Mouse (Mus musculus) layer of hippocampus, postnatal 36 days (tissue): ENCODE measurements around the gene Cass4. TPM values are rescaled to one million over a fixed set of nuclear protein-coding genes. Genes with fewer than 3 reads are reported as not detected.

Experiments
- total RNA-seq, 2 experiments: library from RNA; stranded (reverse); gene quantifications; 2 replicates each; pipeline ENCODE4 v1.2.3; 2021

Cass4 gene
- total RNA-seq, 2 experiments from 2014 or later = 0.35 TPM

Other genes with a start within 250 kb of the Cass4 start
- not detected for gene Mc3r, start 145.3 kb upstream of the Cass4 start, total RNA-seq
- gene Fam210b, start 48.2 kb upstream of the Cass4 start, total RNA-seq = 10 to 100 TPM; 22.8 to 24.2 TPM
- gene Aurka, start 23.3 kb upstream of the Cass4 start, total RNA-seq = 1 to 10 TPM; 2.2 to 2.4 TPM
- gene Cstf1, start 23.1 kb upstream of the Cass4 start, total RNA-seq = 10 to 100 TPM; 24.3 to 28.8 TPM
- gene Rtf2, start 46.8 kb downstream of the Cass4 start, total RNA-seq = 10 to 100 TPM; 67.2 to 69.7 TPM
- gene Gcnt7, start 64.8 kb downstream of the Cass4 start, total RNA-seq = not detected
- gene Fam209, start 78.7 kb downstream of the Cass4 start, total RNA-seq = not detected
- under 1 TPM; 0.30 to 0.37 TPM for gene Tfap2c, start 155.8 kb downstream of the Cass4 start, total RNA-seq